Mouse (Mus musculus) megakaryocyte, embryonic 14.5 days (primary cell): ENCODE measurements around the gene Sptbn4.

Experiments
- FLI1 ChIP-seq: IDR thresholded peaks from 2 replicates; pipeline ENCODE4 v1.6.1; 2012; ENCODE audit warnings: low read length, inconsistent platforms, mixed read lengths
- GATA1 ChIP-seq: IDR thresholded peaks from 3 replicates; pipeline ENCODE4 v1.6.1; 2012; ENCODE audit warnings: mixed read lengths, low read length, inconsistent platforms, borderline replicate concordance

DNA sequence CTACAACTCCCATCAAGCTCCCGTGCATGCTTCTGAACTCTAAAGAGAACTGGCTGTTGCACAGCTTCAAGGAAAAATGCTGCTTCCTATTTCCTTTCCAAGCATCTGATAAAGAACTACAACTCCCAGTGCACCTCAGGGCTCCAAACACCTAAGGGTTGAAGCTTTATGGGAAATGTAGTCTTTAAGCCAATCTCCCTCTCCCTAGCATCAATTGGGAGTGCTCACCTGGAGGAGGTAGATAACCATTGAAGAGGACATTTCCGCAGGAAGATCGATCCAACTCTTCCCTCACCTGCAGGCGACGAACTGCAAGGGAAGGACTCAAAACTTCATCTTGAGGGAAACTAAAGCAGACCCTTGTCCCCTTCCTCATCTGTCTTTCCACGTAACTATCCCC, 93.3 kb downstream of the Sptbn4 start:
- TF ChIP-seq GATA1 (no peak), FLI1 (no peak)
